Mouse (Mus musculus): ENCODE measurements around the gene Pkdrej.

DNA sequence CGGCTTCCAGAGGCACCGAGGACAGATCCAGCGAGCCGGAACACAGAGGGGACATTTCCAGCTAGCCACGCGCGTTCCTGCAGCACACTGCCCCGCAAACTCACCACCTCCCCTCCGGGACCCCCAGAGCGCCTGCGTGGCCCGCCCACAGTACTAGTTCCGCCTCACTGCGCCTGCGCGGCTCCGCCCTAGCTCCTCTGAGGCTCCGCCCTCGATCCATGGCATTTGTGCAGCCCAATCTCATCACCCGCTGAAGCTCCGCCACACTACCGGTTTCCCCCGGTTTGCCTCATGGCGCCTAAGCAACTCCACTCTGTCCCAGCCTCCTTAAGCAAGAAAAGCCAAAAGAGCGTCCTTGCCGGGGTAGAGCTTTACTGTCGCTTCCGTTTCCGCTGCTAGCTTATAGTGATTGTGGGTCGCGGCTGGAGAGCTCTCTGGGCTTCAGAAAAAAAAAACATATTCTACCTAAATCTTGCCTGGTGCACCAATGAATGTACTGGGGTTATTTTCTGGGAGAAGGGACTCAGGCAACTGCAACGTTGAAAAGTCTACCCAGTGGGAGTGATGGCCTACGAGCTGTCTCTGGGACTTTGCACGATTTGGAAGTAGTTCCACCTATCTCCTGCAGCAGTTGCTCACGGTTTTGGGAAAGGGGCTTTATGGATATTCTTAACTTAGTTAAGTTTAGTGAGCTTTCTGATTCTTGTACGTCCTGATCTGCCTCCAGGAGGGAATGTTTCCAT lies 9.8 kb downstream of the Pkdrej start, which contains the start of gene Cdpf1:
- TF ChIP-seq CTCF (IDR thresholded peaks at IDR 0.05; ENCODE audit: extremely low read depth, insufficient read length, insufficient replicate concordance, low read depth, low read length): peak; percentile 10; the same call in 1 of the 2 replicates
- TF ChIP-seq POLR2A (IDR thresholded peaks at IDR 0.05; ENCODE audit: low read depth, low read length): peak; percentile 79

Data from small intestine, adult 2 months (tissue).